Mouse (Mus musculus) cerebellum, adult 2 months (tissue): Measurements from ENCODE around the gene D10Jhu81e.

Source experiments
- CTCF ChIP-seq: fragments of 200-500 bp; IDR thresholded peaks from 2 replicates; pipeline ENCODE4 v1.5.1; 2011; ENCODE audit warnings: low read depth, mild to moderate bottlenecking, control low read depth, low read length, moderate library complexity, borderline replicate concordance; ENCODE audit not compliant: insufficient read depth
- POLR2A ChIP-seq: fragments of 200-500 bp; IDR thresholded peaks from 2 replicates; pipeline ENCODE4 v1.6.1; 2011; ENCODE audit warnings: low read length, control low read depth, borderline replicate concordance; ENCODE audit not compliant: insufficient read depth

- TF ChIP-seq CTCF (no peak), POLR2A (no peak)
Observed at GRCm38 (mm10) chr10:78148834-78149766, 20.5 kb downstream of the D10Jhu81e start.
